In the genomic region with DNA sequence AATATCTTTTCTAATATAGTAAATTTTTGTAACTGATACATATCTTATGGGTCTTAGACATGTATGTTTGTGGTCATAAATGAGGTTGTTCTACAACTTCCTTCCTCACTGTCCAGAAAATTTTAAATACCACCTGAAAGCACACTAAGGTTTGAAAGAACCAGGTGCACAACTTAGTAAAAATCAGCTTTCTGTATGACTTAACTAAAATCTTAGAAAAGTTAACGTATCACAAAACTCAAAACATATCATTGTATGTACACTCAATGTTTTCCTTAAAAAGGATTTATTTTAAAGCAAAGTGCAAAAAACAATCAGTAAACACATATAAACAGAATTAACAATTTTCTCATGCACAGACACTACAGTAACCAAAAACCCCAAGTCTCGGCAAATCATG, we compare ENCODE assay signal across 22 mouse cellular contexts.
DNase-seq lines count a peak whose midpoint lies in the region; ATAC-seq lines count a peak whose summit lies in the region.
"Had no signal": no experiment of that assay in that cellular context is flagged by ENCODE, and none has a peak within 500 bp of the region (broad histone marks: within the 10 kb centered on the region; RNA-seq: fewer than 3 reads in every experiment).

No protein-coding gene starts in this region.

- no peaks in the 10 kb centered on the region for H3K9me3 ChIP-seq in hindbrain, embryonic 13.5 days
- no peaks in the 10 kb centered on the region for H3K9me3 ChIP-seq in hindbrain, embryonic 12.5 days (replicated peaks)
- H3K9me3 ChIP-seq in midbrain, embryonic 14.5 days (ENCODE audit: control insufficient read depth, low read length): no peaks in the 10 kb centered on the region
- H3K9me3 ChIP-seq in midbrain, embryonic 15.5 days: no peaks in the 10 kb centered on the region
- H3K9me3 ChIP-seq in forebrain, embryonic 15.5 days: no peaks in the 10 kb centered on the region
- H3K9me3 ChIP-seq: embryonic facial prominence, embryonic 15.5 days; G1E; heart, embryonic 13.5 days had no signal

- H3K27me3 ChIP-seq in hindbrain, embryonic 13.5 days: no peaks in the 10 kb centered on the region
- H3K27me3 ChIP-seq in hindbrain, embryonic 12.5 days: no peaks in the 10 kb centered on the region
- no peaks in the 10 kb centered on the region for H3K27me3 ChIP-seq in midbrain, embryonic 14.5 days (ENCODE audit: control insufficient read depth, insufficient read depth, low read length)
- H3K27me3 ChIP-seq in midbrain, embryonic 15.5 days (replicated peaks): no peaks in the 10 kb centered on the region
- no peaks in the 10 kb centered on the region for H3K27me3 ChIP-seq in forebrain, embryonic 15.5 days
- H3K27me3 ChIP-seq: embryonic facial prominence, embryonic 15.5 days; heart, embryonic 13.5 days; Patski had no signal

- ATAC-seq in hindbrain, embryonic 13.5 days (ENCODE audit: low FRiP score): no peak
- no peak for ATAC-seq in hindbrain, embryonic 12.5 days (ENCODE audit: low FRiP score)
- ATAC-seq in midbrain, embryonic 14.5 days (ENCODE audit: low FRiP score, low TSS enrichment): no peak
- no peak for ATAC-seq in midbrain, embryonic 15.5 days (replicated peaks)
- no peak for ATAC-seq in forebrain, embryonic 15.5 days (replicated peaks)
- ATAC-seq: Patski had no signal

- DNase-seq in midbrain, embryonic 14.5 days: no peak
- no peak for DNase-seq in cerebellum, adult 11 months
- DNase-seq in gastrocnemius, adult 8-10 months (ENCODE audit: low spot score in 2 of 2): no peak
- DNase-seq: adrenal gland, postnatal 36 days; cerebellum, adult 9-11 months; gastrocnemius, postnatal 25 days; heart, adult 18-20 months; heart, postnatal 14 days; kidney, adult 2 months; lung, postnatal 4 days; right cerebral cortex, adult 18-20 months; right cerebral cortex, postnatal 4 days; thymus, postnatal 25 days had no signal

- no peaks in the 10 kb centered on the region for H3K36me3 ChIP-seq in hindbrain, embryonic 13.5 days
- H3K36me3 ChIP-seq in hindbrain, embryonic 12.5 days: no peaks in the 10 kb centered on the region
- H3K36me3 ChIP-seq in midbrain, embryonic 14.5 days (ENCODE audit: control insufficient read depth, insufficient read depth, low read length): no peaks in the 10 kb centered on the region
- H3K36me3 ChIP-seq in midbrain, embryonic 15.5 days (replicated peaks): no peaks in the 10 kb centered on the region
- no peaks in the 10 kb centered on the region for H3K36me3 ChIP-seq in forebrain, embryonic 15.5 days
- H3K36me3 ChIP-seq: embryonic facial prominence, embryonic 15.5 days; G1E; heart, embryonic 13.5 days had no signal

- no peak overlapping the region for H3K4me3 ChIP-seq in hindbrain, embryonic 13.5 days
- H3K4me3 ChIP-seq in hindbrain, embryonic 12.5 days: no peak overlapping the region
- no peak overlapping the region for H3K4me3 ChIP-seq in midbrain, embryonic 14.5 days (replicated peaks; ENCODE audit: low read depth, low read length)
- no peak overlapping the region for H3K4me3 ChIP-seq in midbrain, embryonic 15.5 days
- peak overlapping the region; percentile 25 for H3K4me3 ChIP-seq in forebrain, embryonic 15.5 days
- H3K4me3 ChIP-seq: embryonic facial prominence, embryonic 15.5 days; heart, embryonic 13.5 days had no signal

- WGBS in hindbrain, embryonic 13.5 days: 90% methylated on average over 2 of the region's 2 CpGs
- 92% methylated on average over 2 of the region's 2 CpGs for WGBS in hindbrain, embryonic 12.5 days
- WGBS in midbrain, embryonic 14.5 days: 90% methylated on average over 2 of the region's 2 CpGs
- 83% methylated on average over 2 of the region's 2 CpGs for WGBS in midbrain, embryonic 15.5 days
- 61% methylated on average over 2 of the region's 2 CpGs for WGBS in forebrain, embryonic 15.5 days

- peaks cover 28% of the 10 kb centered on the region for H3K4me1 ChIP-seq in hindbrain, embryonic 13.5 days (replicated peaks)
- peaks cover 8% of the 10 kb centered on the region for H3K4me1 ChIP-seq in hindbrain, embryonic 12.5 days
- H3K4me1 ChIP-seq in midbrain, embryonic 14.5 days (ENCODE audit: control insufficient read depth, insufficient read depth, low read length): peaks cover 21% of the 10 kb centered on the region; the same call in 1 of the 2 replicates
- H3K4me1 ChIP-seq in midbrain, embryonic 15.5 days: peaks cover 26% of the 10 kb centered on the region
- H3K4me1 ChIP-seq in forebrain, embryonic 15.5 days: peaks cover 47% of the 10 kb centered on the region
- H3K4me1 ChIP-seq: embryonic facial prominence, embryonic 15.5 days had no signal

- no peak overlapping the region for H3K27ac ChIP-seq in hindbrain, embryonic 13.5 days
- H3K27ac ChIP-seq in hindbrain, embryonic 12.5 days: no peak overlapping the region
- no peak overlapping the region for H3K27ac ChIP-seq in midbrain, embryonic 14.5 days (replicated peaks; ENCODE audit: low read depth, low read length)
- no peak overlapping the region for H3K27ac ChIP-seq in midbrain, embryonic 15.5 days
- H3K27ac ChIP-seq in forebrain, embryonic 15.5 days (replicated peaks): no peak overlapping the region
- H3K27ac ChIP-seq: embryonic facial prominence, embryonic 15.5 days; heart, embryonic 13.5 days; kidney, postnatal 0 days had no signal

- H3K4me2 ChIP-seq in hindbrain, embryonic 13.5 days: 0 out of 2 replicates have a peak overlapping the region, but pooled peaks have one; percentile 33
- no peak overlapping the region for H3K4me2 ChIP-seq in hindbrain, embryonic 12.5 days (replicated peaks)
- H3K4me2 ChIP-seq in midbrain, embryonic 14.5 days (ENCODE audit: low read length): peak overlapping the region; percentile 37
- no peak overlapping the region for H3K4me2 ChIP-seq in midbrain, embryonic 15.5 days
- H3K4me2 ChIP-seq in forebrain, embryonic 15.5 days (replicated peaks): peak overlapping the region; percentile 19
- H3K4me2 ChIP-seq: embryonic facial prominence, embryonic 15.5 days; heart, embryonic 13.5 days had no signal

- no peak overlapping the region for H3K9ac ChIP-seq in hindbrain, embryonic 13.5 days
- no peak overlapping the region for H3K9ac ChIP-seq in hindbrain, embryonic 12.5 days
- no peak overlapping the region for H3K9ac ChIP-seq in midbrain, embryonic 14.5 days (replicated peaks; ENCODE audit: low read length)
- no peak overlapping the region for H3K9ac ChIP-seq in midbrain, embryonic 15.5 days
- no peak overlapping the region for H3K9ac ChIP-seq in forebrain, embryonic 15.5 days (replicated peaks)
- H3K9ac ChIP-seq: embryonic facial prominence, embryonic 15.5 days; heart, embryonic 13.5 days had no signal

Comparison
In these comparisons a context has a peak if more than half of its experiments do, and no peak if none do; other contexts are left out.
1. H3K4me2 ChIP-seq: peak in hindbrain, embryonic 13.5 days (single experiment), midbrain, embryonic 14.5 days (single experiment) and forebrain, embryonic 15.5 days (single experiment); none in hindbrain, embryonic 12.5 days (single experiment) and midbrain, embryonic 15.5 days (single experiment).